Mouse (Mus musculus): ENCODE data around the gene Plod2.

Gene Plod2

GRCm38 (mm10) chr9:92601551-92601950 lies 59.5 kb downstream of the Plod2 start:
- no peak for DNase-seq (ENCODE audit: low spot score in 2 of 2)

GRCm38 (mm10) chr9:92603541-92603940 lies 61.5 kb downstream of the Plod2 start:
- DNase-seq (ENCODE audit: low spot score in 2 of 2), result no peak

GRCm38 (mm10) chr9:92610628-92611267 lies 68.7 kb downstream of the Plod2 start:
- peak in 1 of 2 experiments; percentile 24 for DNase-seq (ENCODE audit: low spot score in 2 of 2)

- DNase-seq (ENCODE audit: low spot score in 2 of 2), result peak in 1 of 2 experiments; percentile 32
Measured at GRCm38 (mm10) chr9:92612641-92613040, 70.6 kb downstream of the Plod2 start.

GRCm38 (mm10) chr9:92613206-92613605 lies 71.2 kb downstream of the Plod2 start:
- peak in 1 of 2 experiments; percentile 35 for DNase-seq (ENCODE audit: low spot score in 2 of 2)

GRCm38 (mm10) chr9:92616418-92616817 lies 74.4 kb downstream of the Plod2 start:
- DNase-seq (ENCODE audit: low spot score in 2 of 2), result no peak

GRCm38 (mm10) chr9:92617376-92617775 lies 75.4 kb downstream of the Plod2 start:
- DNase-seq (ENCODE audit: low spot score in 2 of 2), result no peak

- no peak for DNase-seq (ENCODE audit: low spot score in 2 of 2)
Measured at GRCm38 (mm10) chr9:92620088-92620487, 78.1 kb downstream of the Plod2 start.

- DNase-seq (ENCODE audit: low spot score in 2 of 2), result no peak
Measured at GRCm38 (mm10) chr9:92621246-92621645, 79.2 kb downstream of the Plod2 start.

GRCm38 (mm10) chr9:92621878-92622282 lies 79.9 kb downstream of the Plod2 start:
- no peak for DNase-seq (ENCODE audit: low spot score in 2 of 2)

- no peak for DNase-seq (ENCODE audit: low spot score in 2 of 2)
Measured at GRCm38 (mm10) chr9:92634792-92635191, 92.8 kb downstream of the Plod2 start.

- peak; percentile 11 to 25 for DNase-seq (ENCODE audit: low spot score in 2 of 2)
Measured at GRCm38 (mm10) chr9:92639200-92639897, 97.3 kb downstream of the Plod2 start.

GRCm38 (mm10) chr9:92641717-92642116 lies 99.7 kb downstream of the Plod2 start:
- no peak for DNase-seq (ENCODE audit: low spot score in 2 of 2)
